Mouse (Mus musculus) liver, embryonic 15.5 days (tissue): ENCODE data around the gene Clcnka. TPM values are rescaled to one million over a fixed set of nuclear protein-coding genes. Genes with fewer than 3 reads are reported as not detected.

ENCODE experiments used
- ATAC-seq: fragments of 200-750 bp; cut with Nextera tagmentation; 2 replicates; pipeline ENCODE4 v1.8.0; 2017; ENCODE audit warnings: moderate number of reproducible peaks, mild to moderate bottlenecking, moderate library complexity; ENCODE audit not compliant: insufficient read depth
- H3K27ac ChIP-seq: fragments of 300-500 bp; sonication (generic); replicated peaks from 2 replicates; pipeline ENCODE4 v1.5.1; 2015; ENCODE audit warnings: mild to moderate bottlenecking, inconsistent platforms
- H3K27me3 ChIP-seq: fragments of 300-500 bp; sonication (generic); 2 replicates; pipeline ENCODE4 v1.6.1; 2015; ENCODE audit warnings: mild to moderate bottlenecking, inconsistent platforms
- H3K36me3 ChIP-seq: fragments of 300-500 bp; sonication (generic); replicated peaks from 2 replicates; pipeline ENCODE4 v1.6.1; 2015; ENCODE audit warnings: moderate library complexity, mild to moderate bottlenecking, inconsistent platforms
- H3K4me1 ChIP-seq: fragments of 300-500 bp; sonication (generic); replicated peaks from 2 replicates; pipeline ENCODE4 v1.6.1; 2015; ENCODE audit warnings: inconsistent platforms
- H3K4me2 ChIP-seq: fragments of 300-500 bp; sonication (generic); 2 replicates; pipeline ENCODE4 v1.6.1; 2015; ENCODE audit warnings: moderate library complexity, mild to moderate bottlenecking, inconsistent platforms
- H3K4me3 ChIP-seq: fragments of 300-500 bp; sonication (generic); replicated peaks from 2 replicates; pipeline ENCODE4 v1.5.1; 2015; ENCODE audit warnings: mild to moderate bottlenecking, inconsistent platforms
- H3K9ac ChIP-seq: fragments of 300-500 bp; sonication (generic); 2 replicates; pipeline ENCODE4 v1.6.1; 2015; ENCODE audit warnings: moderate library complexity, mild to moderate bottlenecking, inconsistent platforms
- H3K9me3 ChIP-seq: fragments of 300-500 bp; sonication (generic); replicated peaks from 2 replicates; pipeline ENCODE4 v1.6.1; 2016; ENCODE audit warnings: inconsistent platforms
- WGBS: fragments of 180-500 bp; shearing (Covaris S2); methylation state at CpG from one replicate; pipeline ENCODE4 v1.1.7; 2015; ENCODE audit warnings: mixed read lengths; ENCODE audit not compliant: insufficient replicate concordance; 5-methylcytosine and 5-hydroxymethylcytosine counted together
- polyA plus RNA-seq: library from polyadenylated mRNA; unstranded; fragments of >200 nt; fragmentation: Nextera tagmentation; extraction: Ambion mirVana; gene quantifications from 2 replicates; pipeline ENCODE4 v1.2.1, GENCODE M21; 2015

Clcnka gene
- polyA plus RNA-seq, 1 experiment from 2014 or later: not detected

DNA sequence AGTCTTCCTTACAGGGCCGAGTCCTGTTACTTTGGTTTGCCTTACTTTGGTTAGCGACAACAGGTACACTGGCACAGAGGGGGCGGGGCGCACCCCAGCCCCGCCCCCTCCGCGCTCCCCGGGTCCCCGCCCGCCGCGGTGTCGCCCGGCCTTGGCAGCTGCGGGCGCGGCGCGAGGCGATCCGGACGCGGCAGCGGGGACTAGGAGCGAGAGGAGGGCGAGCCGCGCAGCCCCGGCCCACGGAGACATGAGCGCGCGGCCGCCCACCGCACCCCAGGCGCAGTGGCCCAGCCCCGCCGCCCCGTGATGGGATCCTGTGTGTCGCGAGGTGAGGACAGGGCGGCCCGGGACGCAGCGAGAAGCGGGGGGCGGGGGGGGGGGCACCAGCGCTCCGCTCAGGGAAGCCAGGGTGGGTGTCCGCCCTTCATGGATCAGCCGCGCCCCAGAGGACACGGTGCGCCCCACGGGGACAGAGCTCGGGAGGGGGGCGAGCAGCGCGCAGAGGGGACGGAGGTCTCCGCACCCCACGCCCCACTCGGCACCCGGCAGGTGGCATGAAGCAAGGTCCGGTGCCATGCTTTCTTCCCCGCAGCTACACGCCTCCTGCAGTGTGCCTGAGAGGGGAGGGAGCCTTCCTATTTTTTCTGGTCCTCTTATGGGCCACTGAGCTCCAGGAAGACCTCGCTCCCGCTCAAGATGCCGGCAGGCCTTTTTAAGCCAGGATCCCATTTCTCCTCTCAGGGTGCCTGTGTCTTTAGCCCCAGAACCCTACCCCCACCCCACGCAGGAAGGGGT is 30.3 kb downstream of the Clcnka start, which contains the start of gene Fam131c:
Fam131c (plus strand) TSS at position 224 of the 795 bp plus-strand sequence.
- Histone ChIP-seq H3K36me3 (no peaks in the 10 kb centered on the region), H3K4me3 (peak within 1 kb of the TSS; percentile 46), H3K4me2 (peak within 1 kb of the TSS; percentile 70), H3K4me1 (peaks cover 3% of the 10 kb centered on the region; the same call in 1 of the 2 replicates), H3K9ac (no peak within 1 kb of the TSS), H3K27me3 (peaks cover 67% of the 10 kb centered on the region), H3K27ac (no peak within 1 kb of the TSS), H3K9me3 (no peaks in the 10 kb centered on the region)
- WGBS: 3% methylated on average over 68 of the region's 71 CpGs
- ATAC-seq: no peak

- H3K4me1 ChIP-seq: peaks cover 10% of the 10 kb centered on the region; the same call in 1 of the 2 replicates
- H3K4me3 ChIP-seq: no peak overlapping the region
- H3K4me2 ChIP-seq: no peak overlapping the region
- no peaks in the 10 kb centered on the region for H3K36me3 ChIP-seq
- H3K27ac ChIP-seq: no peak overlapping the region
- no peak overlapping the region for H3K9ac ChIP-seq
- 38% methylated on average over 7 of the region's 7 CpGs for WGBS
- peaks cover 84% of the 10 kb centered on the region for H3K27me3 ChIP-seq
- no peak for ATAC-seq
- no peaks in the 10 kb centered on the region for H3K9me3 ChIP-seq
Measured at GRCm38 (mm10) chr4:141365876-141366275, 32.6 kb downstream of the Clcnka start.

GRCm38 (mm10) chr4:141365126-141365525 is 33.4 kb downstream of the Clcnka start:
- Histone ChIP-seq H3K4me3 (no peak overlapping the region), H3K4me1 (peaks cover 10% of the 10 kb centered on the region; the same call in 1 of the 2 replicates), H3K9me3 (no peaks in the 10 kb centered on the region), H3K4me2 (no peak overlapping the region), H3K27ac (no peak overlapping the region), H3K9ac (no peak overlapping the region), H3K27me3 (peaks cover 84% of the 10 kb centered on the region), H3K36me3 (no peaks in the 10 kb centered on the region)
- no peak for ATAC-seq
- WGBS: 48% methylated on average over 8 of the region's 8 CpGs

GRCm38 (mm10) chr4:141362937-141363548 is 35.5 kb downstream of the Clcnka start:
- no peaks in the 10 kb centered on the region for H3K9me3 ChIP-seq
- 22% methylated on average over 11 of the region's 11 CpGs for WGBS
- peaks cover 63% of the 10 kb centered on the region for H3K27me3 ChIP-seq
- H3K36me3 ChIP-seq: no peaks in the 10 kb centered on the region
- H3K4me1 ChIP-seq: peaks cover 7% of the 10 kb centered on the region; the same call in 1 of the 2 replicates
- no peak overlapping the region for H3K4me3 ChIP-seq
- H3K27ac ChIP-seq: no peak overlapping the region
- ATAC-seq: peak; percentile 47; the same call in 1 of the 2 replicates
- H3K4me2 ChIP-seq: no peak overlapping the region
- no peak overlapping the region for H3K9ac ChIP-seq

DNA sequence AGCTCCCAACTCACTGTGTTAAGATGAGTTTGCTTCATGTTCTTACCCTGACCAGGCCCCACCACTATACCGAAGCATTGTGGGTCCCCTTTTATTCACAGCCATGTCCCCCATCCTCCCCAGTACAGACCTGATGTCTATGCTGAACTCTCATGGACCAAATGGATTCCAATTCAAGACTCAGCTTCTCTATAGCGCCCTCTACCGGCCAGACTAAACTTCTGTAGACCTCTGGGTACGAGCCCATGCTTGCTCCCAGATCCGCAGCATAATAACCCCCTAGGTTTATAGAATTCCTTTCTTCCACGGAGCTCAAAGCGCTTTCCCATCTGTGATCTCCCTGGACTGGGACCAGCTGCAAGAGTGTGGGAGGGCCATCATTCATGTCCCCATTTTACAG is 37.7 kb downstream of the Clcnka start:
- Histone ChIP-seq H3K9ac (no peak overlapping the region), H3K36me3 (no peaks in the 10 kb centered on the region), H3K27me3 (peaks cover 41% of the 10 kb centered on the region), H3K4me1 (peaks cover 7% of the 10 kb centered on the region; the same call in 1 of the 2 replicates), H3K4me3 (no peak overlapping the region), H3K9me3 (no peaks in the 10 kb centered on the region), H3K27ac (no peak overlapping the region), H3K4me2 (no peak overlapping the region)
- 20% methylated on average over 7 of the region's 7 CpGs for WGBS
- ATAC-seq: no peak

DNA sequence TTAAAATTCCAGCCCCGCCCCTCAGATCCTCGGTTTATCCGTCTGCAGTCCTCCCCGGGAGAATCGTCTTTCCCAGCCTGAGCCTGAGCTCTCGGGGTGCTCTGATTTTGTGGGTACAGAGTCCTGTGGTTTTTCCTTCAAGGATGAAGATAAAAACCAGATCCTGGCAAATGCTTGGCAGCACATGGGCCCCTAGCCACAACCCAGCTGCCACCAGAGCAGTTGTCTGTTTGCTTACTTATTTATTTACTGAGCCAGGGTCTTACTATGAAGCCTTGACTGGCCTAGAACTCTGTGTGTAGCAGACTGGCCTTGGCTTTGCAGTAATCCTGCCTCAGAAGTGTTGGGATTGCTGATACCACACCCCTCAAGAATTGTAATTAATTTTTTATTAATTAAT is 39.3 kb downstream of the Clcnka start:
- Histone ChIP-seq H3K36me3 (no peaks in the 10 kb centered on the region), H3K9me3 (no peaks in the 10 kb centered on the region), H3K27me3 (peaks cover 24% of the 10 kb centered on the region), H3K4me3 (no peak overlapping the region), H3K9ac (no peak overlapping the region), H3K4me1 (peaks cover 7% of the 10 kb centered on the region; the same call in 1 of the 2 replicates), H3K4me2 (no peak overlapping the region), H3K27ac (no peak overlapping the region)
- 76% methylated on average over 6 of the region's 6 CpGs for WGBS
- ATAC-seq: no peak

- Histone ChIP-seq H3K4me2 (no peak overlapping the region), H3K27me3 (peaks cover 14% of the 10 kb centered on the region), H3K9ac (no peak overlapping the region), H3K4me3 (no peak overlapping the region), H3K4me1 (peaks cover 4% of the 10 kb centered on the region; the same call in 1 of the 2 replicates), H3K27ac (no peak overlapping the region), H3K36me3 (no peaks in the 10 kb centered on the region), H3K9me3 (no peaks in the 10 kb centered on the region)
- no peak for ATAC-seq
Measured at GRCm38 (mm10) chr4:141357811-141358210, 40.7 kb downstream of the Clcnka start.

- Histone ChIP-seq H3K9ac (no peak overlapping the region), H3K4me1 (no peaks in the 10 kb centered on the region), H3K27ac (no peak overlapping the region), H3K27me3 (no peaks in the 10 kb centered on the region), H3K4me2 (no peak overlapping the region), H3K36me3 (no peaks in the 10 kb centered on the region), H3K4me3 (no peak overlapping the region), H3K9me3 (no peaks in the 10 kb centered on the region)
- WGBS: 52% methylated on average over 8 of the region's 8 CpGs
- ATAC-seq: no peak
Measured at GRCm38 (mm10) chr4:141353868-141354267, 44.7 kb downstream of the Clcnka start.

- no peak overlapping the region for H3K27ac ChIP-seq
- H3K4me2 ChIP-seq: no peak overlapping the region
- H3K27me3 ChIP-seq: no peaks in the 10 kb centered on the region
- no peak overlapping the region for H3K9ac ChIP-seq
- no peak for ATAC-seq
- H3K36me3 ChIP-seq: no peaks in the 10 kb centered on the region
- no peaks in the 10 kb centered on the region for H3K9me3 ChIP-seq
- 60% methylated on average over 5 of the region's 5 CpGs for WGBS
- no peaks in the 10 kb centered on the region; the same call in 1 of the 2 replicates for H3K4me1 ChIP-seq
- no peak overlapping the region for H3K4me3 ChIP-seq
Measured at GRCm38 (mm10) chr4:141352986-141353385, 45.5 kb downstream of the Clcnka start.

DNA sequence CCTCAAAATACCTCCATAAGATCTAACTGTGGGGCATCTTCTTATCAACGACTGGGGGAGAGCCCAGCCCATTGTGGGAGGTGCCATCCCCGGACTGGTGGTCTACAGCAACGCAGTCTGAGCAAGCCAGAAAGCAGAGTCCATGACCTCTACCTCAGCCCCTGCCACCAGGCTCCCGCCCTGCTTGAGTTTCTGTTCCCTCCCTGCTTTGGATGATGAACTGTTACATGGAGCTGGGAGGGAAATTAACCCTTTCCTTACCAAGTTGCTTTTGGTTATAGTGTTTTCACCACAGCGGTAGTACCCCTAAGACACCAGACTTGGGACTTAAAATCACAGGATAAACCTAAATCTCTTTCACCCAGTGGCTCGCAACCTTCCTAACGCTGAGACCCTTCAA is 46.6 kb downstream of the Clcnka start:
- no peaks in the 10 kb centered on the region for H3K27me3 ChIP-seq
- H3K4me3 ChIP-seq: no peak overlapping the region
- 49% methylated on average over 7 of the region's 7 CpGs for WGBS
- H3K27ac ChIP-seq: no peak overlapping the region
- H3K9me3 ChIP-seq: no peaks in the 10 kb centered on the region
- ATAC-seq: no peak
- peaks cover 3% of the 10 kb centered on the region; the same call in 1 of the 2 replicates for H3K4me1 ChIP-seq
- no peak overlapping the region for H3K9ac ChIP-seq
- H3K36me3 ChIP-seq: no peaks in the 10 kb centered on the region
- no peak overlapping the region for H3K4me2 ChIP-seq

DNA sequence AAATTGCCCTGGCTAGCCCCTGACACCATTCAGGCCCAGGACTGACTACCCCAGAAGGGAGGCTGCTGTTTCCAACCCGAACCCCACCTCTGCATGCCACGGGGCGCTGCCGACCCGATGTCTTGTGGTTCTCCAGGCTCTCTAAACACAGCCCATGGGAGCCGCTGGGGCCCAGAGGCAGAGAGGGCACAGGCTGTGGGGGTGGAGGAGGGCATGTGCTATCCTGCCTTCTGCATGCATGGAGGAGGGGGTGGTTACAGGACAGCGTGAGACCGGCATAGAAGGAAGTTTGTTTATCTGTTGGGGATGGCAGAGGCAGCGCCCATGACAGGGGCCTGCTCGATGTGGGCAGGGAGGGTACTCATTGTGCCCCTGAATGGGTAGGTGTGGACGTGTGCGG is 48.5 kb downstream of the Clcnka start:
- Histone ChIP-seq H3K9me3 (no peaks in the 10 kb centered on the region), H3K36me3 (no peaks in the 10 kb centered on the region), H3K4me2 (no peak overlapping the region), H3K9ac (no peak overlapping the region), H3K4me3 (no peak overlapping the region), H3K4me1 (peaks cover 3% of the 10 kb centered on the region; the same call in 1 of the 2 replicates), H3K27ac (no peak overlapping the region), H3K27me3 (no peaks in the 10 kb centered on the region)
- 67% methylated on average over 12 of the region's 12 CpGs for WGBS
- ATAC-seq: no peak
